Mouse (Mus musculus) liver, adult 2 months (tissue): Measurements from ENCODE around the gene Olfr154.
"Not testable (repeated sequence)": the region's sequence is repeated elsewhere in the genome, so short reads cannot be mapped to it uniquely, and the experiment has no call there.

Source experiments
- CTCF ChIP-seq: fragments of 200-500 bp; IDR thresholded peaks from 2 replicates; pipeline ENCODE4 v1.5.1; 2011; ENCODE audit warnings: low read depth, low read length, control low read depth
- POLR2A ChIP-seq: fragments of 200-500 bp; IDR thresholded peaks from 2 replicates; pipeline ENCODE4 v1.6.1; 2011; ENCODE audit warnings: low read length, control low read depth; ENCODE audit not compliant: insufficient read depth; ENCODE audit errors: extremely low read depth

DNA sequence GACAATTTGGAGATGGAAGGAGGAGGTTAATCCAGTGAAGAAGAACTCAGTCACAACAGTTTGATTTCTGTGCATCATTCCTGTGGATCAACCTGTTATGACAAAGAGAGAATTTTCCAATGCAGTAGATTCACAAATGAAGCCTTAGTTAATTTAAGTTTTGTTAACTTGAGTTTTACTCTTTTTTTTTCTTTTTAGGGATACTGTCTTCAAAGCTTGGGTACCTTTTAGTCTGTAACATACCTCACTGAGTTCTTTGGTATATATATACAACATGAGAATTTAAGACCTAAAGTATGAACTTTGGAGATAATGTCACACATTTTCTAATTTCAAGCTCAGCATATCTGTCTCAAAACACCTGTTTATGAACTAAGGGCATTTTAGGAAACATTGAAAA, at the start of gene Olfr154:
- not testable (repeated sequence) for TF ChIP-seq CTCF, POLR2A
